Mouse (Mus musculus): ENCODE results near the gene Cltc. TPM values are rescaled to one million over a fixed set of nuclear protein-coding genes. Genes with fewer than 3 reads are reported as not detected.

The Cltc gene
- polyA plus RNA-seq, 1 experiment from 2014 or later, result 132 TPM

DNA sequence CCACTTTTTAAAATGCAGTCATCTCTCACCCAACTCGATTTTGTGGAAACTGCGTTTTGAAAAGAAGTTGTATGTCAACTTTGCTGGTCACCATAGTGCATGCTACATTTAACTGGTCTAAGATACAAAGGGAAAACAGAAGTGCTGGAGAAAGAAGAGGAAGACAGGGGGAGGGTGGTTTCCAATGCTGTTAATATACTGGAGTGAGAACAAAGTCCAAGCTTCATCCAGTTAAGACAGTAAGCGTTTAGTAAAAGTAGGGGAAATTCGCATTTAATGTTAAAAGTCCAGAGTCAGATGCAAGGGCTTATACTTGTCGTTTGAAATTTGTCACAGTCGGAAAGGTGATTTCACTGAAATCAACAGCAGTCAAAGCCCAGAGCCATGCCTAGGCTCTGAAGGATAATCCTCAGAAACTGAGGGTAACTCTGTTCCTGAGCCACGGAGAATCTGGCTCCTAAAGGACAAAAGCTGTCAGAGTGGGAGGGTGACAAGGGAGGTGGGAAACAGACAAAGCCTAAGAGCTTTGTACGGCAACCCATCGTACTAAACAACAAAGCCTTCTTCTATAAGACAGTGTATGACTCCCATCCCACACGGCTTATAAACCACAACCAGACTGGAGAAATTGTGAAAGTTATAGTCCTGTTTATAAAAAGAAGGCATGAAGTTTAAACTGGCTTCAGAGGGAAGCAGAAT, 23.0 kb downstream of the Cltc start:
- 84% methylated on average over 10 of the region's 10 CpGs for WGBS
- peaks cover 69% of the 10 kb centered on the region for H3K36me3 ChIP-seq (replicated peaks)

DNA sequence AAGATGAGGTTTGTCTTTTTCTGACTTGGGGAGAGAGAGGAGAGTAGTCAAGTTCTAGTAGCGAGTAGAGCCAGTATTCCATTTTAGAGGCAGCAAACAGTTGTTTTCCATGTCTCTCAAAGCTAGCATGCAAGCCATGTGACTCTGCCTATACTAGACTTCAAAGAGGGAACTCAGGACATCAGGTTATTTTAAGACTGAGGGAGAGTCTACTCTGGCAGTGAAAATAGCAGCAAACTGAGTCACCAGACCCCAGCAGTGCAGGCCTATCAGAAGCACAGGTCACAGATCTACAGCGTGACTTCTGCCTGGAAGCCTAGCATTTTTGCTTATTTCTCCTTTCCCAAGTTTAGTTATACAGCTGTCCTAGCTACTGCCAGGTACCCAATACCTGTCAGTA, 25.9 kb downstream of the Cltc start:
- no peak for DNase-seq (ENCODE audit: low spot score)
- H3K36me3 ChIP-seq (replicated peaks), result peaks cover 92% of the 10 kb centered on the region
- no peak overlapping the region for H3K27ac ChIP-seq (replicated peaks)
- WGBS, result 90% methylated on average over 2 of the region's 2 CpGs
- no peaks in the 10 kb centered on the region for H3K27me3 ChIP-seq (replicated peaks; ENCODE audit: low read depth, poor library complexity, severe bottlenecking)
- H3K4me3 ChIP-seq, result no peak overlapping the region
- H3K9me3 ChIP-seq, result no peaks in the 10 kb centered on the region
- H3K4me1 ChIP-seq, result no peaks in the 10 kb centered on the region

More for the DNA sequence above, 23.0 kb downstream of the Cltc start:
- DNase-seq (ENCODE audit: low spot score), result no peak
- Histone ChIP-seq H3K4me1 (no peaks in the 10 kb centered on the region), H3K27ac (replicated peaks) (no peak overlapping the region), H3K27me3 (replicated peaks; ENCODE audit: low read depth, poor library complexity, severe bottlenecking) (no peaks in the 10 kb centered on the region), H3K9me3 (no peaks in the 10 kb centered on the region), H3K4me3 (no peak overlapping the region)

DNA sequence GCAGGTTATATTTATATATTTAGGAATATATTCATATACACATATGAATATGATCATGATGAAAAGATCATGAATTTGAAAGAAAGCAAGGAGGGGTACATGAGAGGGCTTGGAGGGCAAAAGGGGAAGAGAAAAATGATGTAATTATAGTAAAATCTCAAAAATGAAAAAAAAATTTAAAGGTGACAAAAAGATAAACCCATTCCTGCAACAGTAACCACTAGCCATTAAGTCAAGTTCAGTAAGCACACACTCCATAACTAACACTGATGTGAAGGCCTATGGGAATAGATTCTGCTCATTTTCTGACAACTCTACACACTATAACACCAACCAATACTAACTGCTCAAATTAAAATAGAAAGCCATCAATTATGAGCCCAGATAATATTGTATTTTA, 31.8 kb downstream of the Cltc start:
- Histone ChIP-seq H3K36me3 (replicated peaks) (peaks cover 96% of the 10 kb centered on the region), H3K9me3 (no peaks in the 10 kb centered on the region), H3K4me1 (no peaks in the 10 kb centered on the region), H3K27ac (replicated peaks) (no peak overlapping the region), H3K4me3 (no peak overlapping the region), H3K27me3 (replicated peaks; ENCODE audit: low read depth, poor library complexity, severe bottlenecking) (no peaks in the 10 kb centered on the region)
- DNase-seq (ENCODE audit: low spot score), result no peak

DNA sequence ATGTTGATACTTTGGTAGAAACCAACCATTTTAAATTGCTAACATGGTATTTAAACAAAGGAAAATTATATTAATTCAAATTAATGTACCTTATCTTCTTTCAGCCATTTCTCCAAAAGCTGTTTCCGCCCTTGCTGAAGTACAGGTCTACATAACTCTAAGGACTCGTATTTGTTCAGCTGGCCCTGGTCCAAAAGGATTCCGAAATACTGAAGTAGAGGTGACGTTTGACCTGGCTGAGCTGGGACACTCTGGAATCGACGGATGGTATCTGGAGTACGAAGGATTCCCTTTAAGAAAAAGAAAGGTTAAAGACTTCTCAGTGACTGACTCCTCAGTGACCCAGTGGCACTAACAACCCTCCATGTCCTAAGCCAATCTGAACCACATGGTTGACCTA, 32.4 kb downstream of the Cltc start:
- H3K27ac ChIP-seq (replicated peaks), result no peak overlapping the region
- no peaks in the 10 kb centered on the region for H3K4me1 ChIP-seq
- no peak overlapping the region for H3K4me3 ChIP-seq
- peaks cover 96% of the 10 kb centered on the region for H3K36me3 ChIP-seq (replicated peaks)
- DNase-seq (ENCODE audit: low spot score), result no peak
- 88% methylated on average over 7 of the region's 7 CpGs for WGBS
- no peaks in the 10 kb centered on the region for H3K27me3 ChIP-seq (replicated peaks; ENCODE audit: low read depth, poor library complexity, severe bottlenecking)
- no peaks in the 10 kb centered on the region for H3K9me3 ChIP-seq

DNA sequence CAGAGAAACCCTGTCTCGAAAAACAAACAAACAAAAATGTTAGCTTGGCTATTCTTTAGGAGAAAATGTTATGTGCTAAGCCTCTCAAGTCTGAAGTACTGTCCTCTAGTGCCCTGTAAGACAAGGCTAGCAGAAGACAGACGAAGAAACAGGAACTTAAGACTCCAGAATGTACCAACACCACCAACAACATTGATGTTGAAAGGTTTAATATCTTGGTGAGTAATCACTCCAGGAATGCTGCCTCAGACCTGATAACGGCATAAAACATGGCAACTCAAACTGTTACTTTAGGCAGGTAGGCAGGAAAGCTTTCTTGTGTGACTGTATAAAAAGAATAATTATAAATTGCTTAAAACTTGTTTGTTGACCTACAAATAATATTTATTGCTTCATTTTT, 33.4 kb downstream of the Cltc start:
- DNase-seq (ENCODE audit: low spot score), result no peak
- no peaks in the 10 kb centered on the region for H3K9me3 ChIP-seq
- H3K4me3 ChIP-seq, result no peak overlapping the region
- WGBS, result 94% methylated on average over 3 of the region's 3 CpGs
- no peaks in the 10 kb centered on the region for H3K27me3 ChIP-seq (replicated peaks; ENCODE audit: low read depth, poor library complexity, severe bottlenecking)
- H3K27ac ChIP-seq (replicated peaks), result no peak overlapping the region
- no peaks in the 10 kb centered on the region for H3K4me1 ChIP-seq
- peaks cover 96% of the 10 kb centered on the region for H3K36me3 ChIP-seq (replicated peaks)

DNA sequence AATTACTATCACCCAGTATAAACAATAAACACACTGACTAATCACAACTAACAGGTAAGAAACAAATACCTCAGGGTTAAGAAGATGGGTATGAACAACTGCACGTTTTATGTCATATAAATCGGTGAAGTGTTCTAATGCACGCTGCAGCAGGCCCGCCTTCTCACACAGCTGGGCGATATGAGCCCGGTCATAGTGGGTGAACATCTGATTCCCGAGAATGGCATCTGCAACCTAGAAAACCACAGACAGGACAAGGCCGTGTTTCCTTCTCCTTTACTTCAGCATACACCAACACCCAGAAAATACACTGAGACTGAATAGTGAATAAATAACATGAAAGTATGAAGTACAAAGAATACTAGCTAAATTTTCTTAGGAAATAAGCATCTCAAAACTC, 38.0 kb downstream of the Cltc start:
- H3K27me3 ChIP-seq (replicated peaks; ENCODE audit: low read depth, poor library complexity, severe bottlenecking), result no peaks in the 10 kb centered on the region
- H3K4me3 ChIP-seq, result no peak overlapping the region
- H3K36me3 ChIP-seq (replicated peaks), result peaks cover 91% of the 10 kb centered on the region
- no peak for DNase-seq (ENCODE audit: low spot score)
- no peak overlapping the region for H3K27ac ChIP-seq (replicated peaks)
- 94% methylated on average over 8 of the region's 8 CpGs for WGBS
- no peaks in the 10 kb centered on the region for H3K9me3 ChIP-seq
- H3K4me1 ChIP-seq, result no peaks in the 10 kb centered on the region

DNA sequence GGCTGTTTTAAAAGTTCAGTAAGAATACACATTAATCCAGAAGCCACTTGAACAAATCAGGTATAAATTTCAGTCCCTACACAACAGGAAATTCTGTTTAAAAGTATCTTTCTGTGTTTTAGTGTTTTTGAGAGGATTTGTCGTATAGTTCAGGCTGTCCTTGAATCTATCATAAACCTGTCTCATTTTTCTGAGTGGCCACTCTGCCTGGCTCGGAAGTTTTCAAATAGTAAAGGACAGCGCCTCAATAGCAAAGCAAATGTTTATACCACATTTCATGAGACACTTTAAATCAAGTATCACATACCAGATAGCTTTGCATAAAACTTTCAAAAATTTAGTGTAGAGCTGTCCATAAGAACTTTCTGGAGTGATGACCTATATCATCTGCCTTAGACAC, 39.0 kb downstream of the Cltc start:
- no peak for DNase-seq (ENCODE audit: low spot score)
- Histone ChIP-seq H3K4me3 (no peak overlapping the region), H3K27ac (replicated peaks) (no peak overlapping the region), H3K4me1 (no peaks in the 10 kb centered on the region), H3K36me3 (replicated peaks) (peaks cover 91% of the 10 kb centered on the region), H3K9me3 (no peaks in the 10 kb centered on the region), H3K27me3 (replicated peaks; ENCODE audit: low read depth, poor library complexity, severe bottlenecking) (no peaks in the 10 kb centered on the region)
- 96% methylated on average over 3 of the region's 3 CpGs for WGBS

DNA sequence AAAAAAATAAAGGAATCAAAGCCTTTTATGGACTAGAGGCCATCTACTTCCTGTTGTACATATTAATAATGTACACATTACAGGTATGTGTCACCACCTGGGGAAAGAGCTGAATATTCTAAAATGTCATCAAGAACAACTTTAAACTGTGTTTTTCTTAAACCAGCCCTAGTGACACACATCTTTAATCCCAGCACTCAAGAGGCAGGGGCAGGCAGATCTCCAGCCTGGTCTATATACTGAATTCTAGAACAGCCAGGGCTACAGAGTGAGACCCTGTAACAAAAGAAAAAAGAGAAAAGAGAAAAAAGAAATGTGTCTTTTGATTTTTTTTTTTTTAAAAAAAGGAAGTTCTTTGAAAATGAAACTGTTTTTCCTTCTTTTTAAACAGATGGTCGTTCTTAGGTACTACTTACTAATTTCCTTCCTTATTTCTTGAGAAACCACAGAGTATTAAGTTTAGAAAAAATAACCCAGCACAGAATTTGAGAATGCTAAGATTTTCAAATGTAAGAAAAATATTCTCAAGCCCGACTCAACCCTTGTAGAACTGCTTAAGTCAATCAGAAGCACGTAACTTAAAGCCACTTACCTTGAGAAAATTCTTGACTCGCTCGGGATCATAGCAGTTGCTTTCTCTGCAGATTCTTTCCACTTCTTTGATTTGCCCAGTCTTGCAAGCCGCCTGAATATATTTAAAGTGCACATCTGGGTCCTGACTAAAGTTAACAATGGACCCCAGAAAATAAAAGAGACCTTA, 39.9 kb downstream of the Cltc start:
- DNase-seq (ENCODE audit: low spot score), result no peak
- H3K27ac ChIP-seq (replicated peaks), result no peak overlapping the region
- no peaks in the 10 kb centered on the region for H3K9me3 ChIP-seq
- no peak overlapping the region for H3K4me3 ChIP-seq
- 93% methylated on average over 6 of the region's 6 CpGs for WGBS
- H3K4me1 ChIP-seq, result no peaks in the 10 kb centered on the region
- peaks cover 94% of the 10 kb centered on the region for H3K36me3 ChIP-seq (replicated peaks)
- no peaks in the 10 kb centered on the region for H3K27me3 ChIP-seq (replicated peaks; ENCODE audit: low read depth, poor library complexity, severe bottlenecking)

DNA sequence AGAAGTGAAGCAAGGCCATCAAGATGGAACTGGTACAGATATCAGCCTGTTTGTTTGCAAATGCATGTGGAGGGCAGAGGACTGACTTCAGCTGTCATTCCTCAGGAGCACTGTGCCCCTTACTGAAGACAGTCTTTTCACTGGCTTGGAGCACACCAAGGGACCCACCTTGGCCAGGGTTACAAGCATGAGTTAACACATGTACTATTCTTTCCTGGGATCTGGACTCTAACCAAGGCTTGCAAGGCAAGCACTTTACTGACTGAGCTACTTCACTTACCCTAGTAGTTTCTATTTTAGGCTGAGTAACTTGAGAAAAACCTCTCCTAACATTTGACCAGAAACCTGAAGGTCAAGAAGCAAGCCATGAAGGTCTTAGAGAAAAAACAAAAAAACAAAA, 42.8 kb downstream of the Cltc start:
- no peaks in the 10 kb centered on the region for H3K9me3 ChIP-seq
- no peaks in the 10 kb centered on the region for H3K27me3 ChIP-seq (replicated peaks; ENCODE audit: low read depth, poor library complexity, severe bottlenecking)
- no peaks in the 10 kb centered on the region for H3K4me1 ChIP-seq
- H3K36me3 ChIP-seq (replicated peaks), result peaks cover 94% of the 10 kb centered on the region
- H3K4me3 ChIP-seq, result no peak overlapping the region
- DNase-seq (ENCODE audit: low spot score), result no peak
- H3K27ac ChIP-seq (replicated peaks), result no peak overlapping the region

DNA sequence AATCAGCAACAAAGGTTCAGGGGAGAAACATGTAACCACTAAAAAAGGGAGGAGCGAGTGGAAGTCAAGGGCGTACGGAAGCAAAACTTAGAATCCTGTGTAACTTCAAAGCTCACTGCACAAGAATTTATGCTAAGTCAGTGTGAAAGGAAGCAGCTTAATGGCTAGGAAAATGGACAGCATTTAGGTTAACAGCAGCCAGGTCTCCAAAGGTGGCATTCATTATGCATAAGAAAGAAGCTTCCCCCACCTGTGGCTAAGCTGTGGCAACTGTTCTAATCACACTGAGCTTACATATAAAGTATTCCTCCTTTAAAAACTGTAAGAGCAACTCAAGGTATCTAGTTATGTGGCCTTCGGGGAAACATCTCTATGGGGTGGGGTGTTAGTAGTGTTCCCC, 56.2 kb downstream of the Cltc start:
- no peaks in the 10 kb centered on the region for H3K27me3 ChIP-seq (replicated peaks; ENCODE audit: low read depth, poor library complexity, severe bottlenecking)
- no peak overlapping the region for H3K4me3 ChIP-seq
- no peaks in the 10 kb centered on the region for H3K9me3 ChIP-seq
- peaks cover 96% of the 10 kb centered on the region for H3K36me3 ChIP-seq (replicated peaks)
- no peaks in the 10 kb centered on the region for H3K4me1 ChIP-seq
- no peak overlapping the region for H3K27ac ChIP-seq (replicated peaks)
- no peak for DNase-seq (ENCODE audit: low spot score)
- 96% methylated on average over 4 of the region's 4 CpGs for WGBS

DNA sequence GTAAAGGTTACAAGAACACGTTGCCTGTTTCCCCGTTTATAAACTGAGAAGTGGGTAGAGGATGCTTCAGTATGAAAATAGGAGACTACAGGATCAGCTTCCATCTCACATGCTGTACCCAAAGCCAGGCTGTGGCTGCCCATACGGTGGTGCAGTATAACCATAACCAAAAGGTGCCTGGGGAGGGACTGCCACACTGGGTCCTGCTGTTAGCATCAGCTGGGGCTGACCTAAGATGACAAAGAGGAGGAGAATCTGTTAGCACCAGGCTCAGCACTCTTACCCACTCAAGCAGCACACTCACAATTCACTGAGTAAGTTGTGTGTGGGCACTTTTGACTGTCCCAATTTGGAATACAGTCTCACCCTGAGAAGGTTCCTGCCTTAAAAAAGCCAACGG, 61.9 kb downstream of the Cltc start:
- no peaks in the 10 kb centered on the region for H3K9me3 ChIP-seq
- 88% methylated on average over 4 of the region's 4 CpGs for WGBS
- no peak overlapping the region for H3K4me3 ChIP-seq
- DNase-seq (ENCODE audit: low spot score), result no peak
- no peaks in the 10 kb centered on the region for H3K4me1 ChIP-seq
- H3K36me3 ChIP-seq (replicated peaks), result peaks cover 97% of the 10 kb centered on the region
- no peak overlapping the region for H3K27ac ChIP-seq (replicated peaks)
- no peaks in the 10 kb centered on the region for H3K27me3 ChIP-seq (replicated peaks; ENCODE audit: low read depth, poor library complexity, severe bottlenecking)

DNA sequence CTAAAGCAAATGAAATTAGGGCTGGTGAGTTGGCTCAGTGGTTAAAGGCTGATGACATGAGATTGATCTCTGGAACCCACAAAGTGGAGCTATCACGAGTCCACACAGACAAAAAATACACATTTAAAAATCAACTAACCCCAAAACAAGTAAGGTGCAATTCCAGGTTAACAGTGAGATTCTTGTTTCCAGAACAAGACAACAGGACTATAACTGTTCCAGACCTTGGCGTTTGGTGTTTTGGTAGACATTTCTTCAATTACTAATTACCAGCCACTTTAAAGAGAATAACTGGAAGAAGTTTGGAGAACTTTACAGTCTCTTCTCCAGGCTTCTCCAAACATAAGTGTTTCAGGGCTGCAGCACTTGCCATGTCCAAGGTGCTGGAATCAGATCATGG, 64.8 kb downstream of the Cltc start:
- no peak overlapping the region for H3K27ac ChIP-seq (replicated peaks)
- H3K36me3 ChIP-seq (replicated peaks), result peaks cover 97% of the 10 kb centered on the region
- H3K27me3 ChIP-seq (replicated peaks; ENCODE audit: low read depth, poor library complexity, severe bottlenecking), result no peaks in the 10 kb centered on the region
- H3K4me1 ChIP-seq, result no peaks in the 10 kb centered on the region
- H3K9me3 ChIP-seq, result no peaks in the 10 kb centered on the region
- 88% methylated on average over 2 of the region's 2 CpGs for WGBS
- H3K4me3 ChIP-seq, result no peak overlapping the region
- no peak for DNase-seq (ENCODE audit: low spot score)

DNA sequence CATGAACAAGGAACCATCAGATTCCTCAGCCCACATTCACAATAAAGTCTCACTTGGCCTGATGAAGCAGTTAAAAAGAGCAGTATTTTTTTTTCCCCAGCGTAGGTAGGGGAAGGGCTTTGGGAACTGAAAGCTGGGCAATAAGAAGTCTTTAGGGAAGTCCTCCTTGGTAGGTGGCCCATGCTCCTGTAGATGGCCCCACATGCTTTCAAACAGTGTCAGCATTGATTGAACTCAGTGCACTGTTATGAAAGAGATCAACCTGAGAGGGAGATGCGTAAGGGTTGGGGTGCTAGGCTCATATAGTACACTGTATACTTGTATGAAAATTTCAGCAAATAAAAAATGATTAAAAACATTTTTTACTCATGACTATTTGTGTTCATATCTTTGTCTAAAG, 65.4 kb downstream of the Cltc start:
- H3K9me3 ChIP-seq, result no peaks in the 10 kb centered on the region
- H3K27me3 ChIP-seq (replicated peaks; ENCODE audit: low read depth, poor library complexity, severe bottlenecking), result no peaks in the 10 kb centered on the region
- no peaks in the 10 kb centered on the region for H3K4me1 ChIP-seq
- H3K4me3 ChIP-seq, result no peak overlapping the region
- no peak for DNase-seq (ENCODE audit: low spot score)
- peaks cover 97% of the 10 kb centered on the region for H3K36me3 ChIP-seq (replicated peaks)
- no peak overlapping the region for H3K27ac ChIP-seq (replicated peaks)
- WGBS, result 96% methylated on average over 2 of the region's 2 CpGs
